Mouse (Mus musculus) Patski (cell line): ENCODE data around the gene Rwdd2b. TPM values are rescaled to one million over a fixed set of nuclear protein-coding genes. Genes with fewer than 3 reads are reported as not detected.

Experiments used
- ATAC-seq: fragments of 100-300 bp; one replicate; pipeline ENCODE4 v1.8.0; 2021
- CTCF ChIA-PET: fragments of 350-600 bp; sonication (Branson Sonifier 250); formaldehyde crosslinking; loops from one replicate; lab custom pipeline; 2022; ENCODE audit warnings: inconsistent platforms; lab: Charles Lee
- POLR2A ChIA-PET: fragments of 350-600 bp; sonication (Branson Sonifier 250); formaldehyde crosslinking; loops from one replicate; lab custom pipeline; 2022; ENCODE audit warnings: antibody characterized with exemption, inconsistent platforms; lab: Charles Lee
- DNase-seq: peaks from one replicate; pipeline ENCODE4 v3.0.0-alpha.2; 2011; ENCODE audit warnings: low read depth, low spot score
- H3K27me3 ChIP-seq: fragments of 371-371 bp; one replicate; pipeline ENCODE4 v1.5.1; 2021
- CTCF ChIP-seq: fragments of 100-300 bp; IDR thresholded peaks from one replicate; pipeline ENCODE4 v1.5.1; 2021
- in situ Hi-C: fragments of 300-500 bp; cut with MboI; formaldehyde crosslinking; loops from 3 replicates; pipeline ENCODE4 v1.11.1; 2018; ENCODE audit warnings: low pct_unique_long_range_greater_than_20kb, mixed read lengths
- polyA plus RNA-seq: library from polyadenylated mRNA; unstranded; gene quantifications from one replicate; pipeline ENCODE4 v1.2.3, GENCODE M21; 2021

Rwdd2b gene
- 8.0 TPM for polyA plus RNA-seq

DNA sequence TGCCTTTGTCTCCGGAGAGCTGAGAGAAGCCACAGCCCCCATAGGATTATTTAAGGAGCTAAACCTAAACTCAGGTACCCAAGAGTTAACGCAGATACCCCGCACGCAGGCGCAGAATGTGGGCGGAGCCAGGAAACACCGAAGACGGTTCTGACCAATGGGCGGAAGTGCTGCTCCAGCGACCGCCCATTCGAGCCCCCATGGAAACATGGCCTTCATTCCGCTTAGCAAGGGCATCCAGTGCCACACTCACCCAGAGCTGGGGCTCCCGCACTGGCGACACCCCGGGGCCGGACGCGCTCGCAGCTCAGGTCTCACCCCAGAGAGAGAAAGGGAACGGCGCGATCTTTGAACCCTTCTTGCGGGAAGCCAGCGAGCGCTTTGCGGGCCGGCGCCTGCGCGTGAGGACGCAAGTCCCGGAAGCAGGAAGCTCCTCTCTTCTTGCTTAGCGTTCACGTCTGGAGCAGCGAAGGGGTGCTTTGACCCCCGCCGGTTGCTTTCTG, at the start of gene Rwdd2b:
Gene Rwdd2b, minus strand, starts transcription at position 390 of the 503 bp plus-strand sequence.
- peak; percentile 53 for DNase-seq
- ChIA-PET CTCF (interaction anchor here (1.6 to 2.2 kb wide), 2 partner anchors 8 to 9 kb away, joined by 3 to 9 read pairs; partner anchors contain the start of gene Ltn1), POLR2A (interaction anchor here (1.2 to 2.8 kb wide), 3 partner anchors 9 to 55 kb away, joined by 3 to 9 read pairs (median 4); partner anchors contain the start of gene Usp16)
- TF ChIP-seq CTCF: no peak
- in situ Hi-C loops: no loop called here
- ATAC-seq: peak; percentile 91
- H3K27me3 ChIP-seq: no peaks in the 10 kb centered on the region

DNA sequence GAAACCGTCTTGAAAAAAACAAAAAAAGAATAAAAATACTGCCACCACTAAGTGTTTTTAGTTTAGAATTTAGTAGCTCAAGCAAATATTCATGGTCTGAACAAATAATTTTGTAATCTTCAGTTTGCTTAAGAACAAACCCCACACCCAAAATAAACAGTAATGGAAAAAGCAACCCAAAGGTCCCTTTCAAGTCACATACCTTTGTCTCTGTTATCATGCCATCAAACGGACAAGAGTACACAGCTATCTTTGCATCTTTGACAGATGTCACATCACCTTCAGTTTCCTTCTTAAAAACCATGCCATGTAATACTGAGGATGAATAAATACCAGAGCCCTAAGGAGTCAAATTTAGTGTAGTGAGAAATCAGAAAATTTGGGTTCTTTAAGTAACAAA, 48.2 kb upstream of the Rwdd2b start:
- in situ Hi-C loops: no loop called here
- no peak for TF ChIP-seq CTCF
- ATAC-seq (no peak), DNase-seq (no peak)
- POLR2A ChIA-PET: interaction anchor here (0.7 kb wide), 1 partner anchor 76 kb away, joined by 3 read pairs; no protein-coding TSS in a partner anchor
- H3K27me3 ChIP-seq: no peaks in the 10 kb centered on the region
- CTCF ChIA-PET: no interaction called here

DNA sequence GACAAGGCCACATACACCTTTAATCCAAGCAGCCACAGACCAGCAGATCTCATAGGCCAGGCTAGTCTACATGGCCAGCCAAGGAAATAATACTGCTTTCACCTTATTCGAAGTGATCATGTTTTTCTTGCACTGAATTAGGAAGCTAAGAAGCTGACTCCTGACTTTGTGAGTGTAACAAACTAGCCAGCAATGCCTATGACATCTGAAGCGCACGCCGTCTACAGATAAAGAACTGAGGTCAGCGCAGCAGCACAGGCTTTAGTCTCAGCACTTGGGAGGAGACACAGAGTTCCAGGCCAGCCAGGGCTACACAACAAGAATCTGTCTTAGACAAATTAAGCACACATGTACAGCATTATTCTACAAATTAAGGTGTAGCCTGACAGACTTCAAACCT, 46.4 kb upstream of the Rwdd2b start:
- in situ Hi-C loops: no loop called here
- no peak for DNase-seq
- no peaks in the 10 kb centered on the region for H3K27me3 ChIP-seq
- ChIA-PET CTCF (interaction anchor here (1.4 kb wide), 1 partner anchor 15 kb away, joined by 4 read pairs; no protein-coding TSS in a partner anchor), POLR2A (no interaction called here)
- no peak for TF ChIP-seq CTCF
- no peak for ATAC-seq

DNA sequence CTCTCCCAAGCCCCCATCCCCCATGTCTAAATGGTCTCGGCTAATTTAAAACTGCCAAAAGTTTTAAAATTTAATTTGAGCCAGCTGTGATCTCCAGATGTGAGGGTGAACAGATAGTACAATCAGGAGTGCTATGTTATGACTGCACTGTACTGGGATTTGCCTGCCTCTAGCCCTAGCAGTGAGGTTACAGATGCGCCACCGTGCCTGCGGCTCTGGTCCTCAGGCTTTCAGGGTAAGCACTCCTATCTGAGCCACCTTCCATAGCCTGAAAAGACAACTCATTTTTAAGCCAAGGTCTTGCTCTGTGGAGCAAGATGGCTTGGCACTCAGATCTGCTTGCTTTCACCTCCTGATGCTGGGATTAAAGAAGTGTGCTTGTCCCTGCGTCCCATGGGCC, 44.0 kb upstream of the Rwdd2b start:
- no peaks in the 10 kb centered on the region for H3K27me3 ChIP-seq
- ATAC-seq (no peak), DNase-seq (no peak)
- CTCF ChIA-PET: no interaction called here
- in situ Hi-C loops: no loop called here
- POLR2A ChIA-PET: no interaction called here
- TF ChIP-seq CTCF: no peak

GRCm38 (mm10) chr16:87470579-87470978, 30.2 kb upstream of the Rwdd2b start:
- CTCF ChIA-PET: interaction anchor here (1.7 kb wide), 1 partner anchor 17 kb away, joined by 4 read pairs; no protein-coding TSS in a partner anchor
- POLR2A ChIA-PET: no interaction called here

DNA sequence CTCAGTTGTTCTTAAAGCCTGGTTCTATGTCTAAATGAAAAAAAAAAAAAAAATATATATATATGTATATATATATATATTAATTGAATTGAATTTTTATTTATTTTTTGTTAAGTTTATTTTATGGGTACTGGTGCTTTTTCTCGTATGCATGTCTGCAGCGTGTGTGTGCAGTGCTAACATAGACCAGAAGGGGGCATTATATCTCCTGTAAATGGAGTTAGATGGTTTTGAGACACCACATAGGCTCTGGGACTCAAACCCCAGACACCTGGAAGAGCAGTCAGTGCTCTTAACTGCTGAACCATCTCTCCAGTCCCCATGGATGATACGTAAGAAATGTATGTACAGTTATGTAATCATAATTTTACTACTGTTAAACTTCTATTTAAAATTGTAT, 18.4 kb upstream of the Rwdd2b start:
- H3K27me3 ChIP-seq: no peaks in the 10 kb centered on the region
- CTCF ChIA-PET: no interaction called here

More at GRCm38 (mm10) chr16:87470579-87470978, 30.2 kb upstream of the Rwdd2b start:
- no peaks in the 10 kb centered on the region for H3K27me3 ChIP-seq
- no peak for ATAC-seq
- DNase-seq: no peak
- TF ChIP-seq CTCF: no peak
- in situ Hi-C loops: no loop called here

DNA sequence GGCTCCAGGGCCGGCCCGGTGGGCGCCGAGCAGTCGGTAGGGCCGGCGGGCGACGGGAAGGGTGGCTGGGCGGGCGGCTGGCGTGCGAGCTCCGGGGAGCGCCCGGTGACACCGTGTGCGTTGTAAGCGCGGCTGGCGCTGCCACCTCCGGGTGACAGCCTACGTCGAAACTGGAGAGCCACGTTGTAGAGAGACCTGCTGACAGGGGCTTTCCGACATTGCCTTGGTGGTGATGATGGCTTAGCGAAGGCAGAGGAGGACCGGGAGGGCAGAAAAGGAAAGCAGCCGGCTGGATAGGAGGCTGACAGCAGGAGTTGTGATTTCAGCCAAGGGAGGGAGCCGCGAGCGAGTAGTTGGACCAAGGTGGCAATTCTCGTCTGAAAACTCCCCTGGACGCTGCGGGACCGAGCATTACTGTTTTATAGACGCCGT, 14.8 kb upstream of the Rwdd2b start:
- peaks cover 8% of the 10 kb centered on the region for H3K27me3 ChIP-seq
- no peak for DNase-seq
- in situ Hi-C loops: no loop called here
- ATAC-seq: peak; percentile 58
- no peak for TF ChIP-seq CTCF
- ChIA-PET POLR2A (interaction anchor here (0.6 to 1.9 kb wide), 2 partner anchors 14 to 1190 kb away, joined by 3 to 9 read pairs; partner anchors contain the start of gene Rwdd2b), CTCF (no interaction called here)

More for the DNA sequence above, 18.4 kb upstream of the Rwdd2b start:
- POLR2A ChIA-PET: no interaction called here
- in situ Hi-C loops: no loop called here
- no peak for ATAC-seq
- no peak for TF ChIP-seq CTCF
- no peak for DNase-seq

GRCm38 (mm10) chr16:87454419-87455179, 14.2 kb upstream of the Rwdd2b start, which contains the start of gene Usp16:
TSS of gene Usp16 (plus strand) at chr16:87454703.
- no peak for TF ChIP-seq CTCF
- ChIA-PET CTCF (no interaction called here), POLR2A (interaction anchor here (0.6 to 1.9 kb wide), 2 partner anchors 14 to 1191 kb away, joined by 3 to 9 read pairs; partner anchors contain the start of gene Rwdd2b)
- H3K27me3 ChIP-seq: peaks cover 8% of the 10 kb centered on the region
- peak; percentile 97 for ATAC-seq
- in situ Hi-C loops: no loop called here
- DNase-seq: peak; percentile 59

GRCm38 (mm10) chr16:87453226-87453625, 12.9 kb upstream of the Rwdd2b start:
- TF ChIP-seq CTCF: no peak
- ChIA-PET CTCF (no interaction called here), POLR2A (no interaction called here)
- DNase-seq: no peak
- in situ Hi-C loops: no loop called here
- ATAC-seq: no peak
- peaks cover 18% of the 10 kb centered on the region for H3K27me3 ChIP-seq

DNA sequence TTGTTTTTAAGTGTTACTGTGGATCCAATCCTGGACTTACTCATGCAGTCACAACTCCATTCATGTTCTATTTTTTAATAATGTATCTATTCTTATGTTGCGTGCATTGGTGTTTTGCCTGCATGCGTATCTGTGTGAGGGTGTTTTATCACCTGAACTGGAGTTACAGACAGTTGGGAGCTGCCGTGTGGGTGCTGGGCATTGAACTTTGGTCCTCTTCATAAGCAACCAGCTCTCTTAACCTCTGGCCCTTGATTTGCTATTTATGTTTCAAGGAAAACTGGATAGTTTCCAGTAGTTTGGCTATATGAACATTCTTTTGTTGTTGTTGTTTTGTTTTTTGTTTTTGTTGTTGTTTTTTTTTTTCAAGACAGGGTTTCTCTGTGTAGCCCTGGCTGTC, 5.2 kb upstream of the Rwdd2b start:
- in situ Hi-C loops: no loop called here
- CTCF ChIA-PET: no interaction called here
- ATAC-seq (no peak), DNase-seq (no peak)
- POLR2A ChIA-PET: no interaction called here
- no peak for TF ChIP-seq CTCF
- H3K27me3 ChIP-seq: peaks cover 11% of the 10 kb centered on the region

DNA sequence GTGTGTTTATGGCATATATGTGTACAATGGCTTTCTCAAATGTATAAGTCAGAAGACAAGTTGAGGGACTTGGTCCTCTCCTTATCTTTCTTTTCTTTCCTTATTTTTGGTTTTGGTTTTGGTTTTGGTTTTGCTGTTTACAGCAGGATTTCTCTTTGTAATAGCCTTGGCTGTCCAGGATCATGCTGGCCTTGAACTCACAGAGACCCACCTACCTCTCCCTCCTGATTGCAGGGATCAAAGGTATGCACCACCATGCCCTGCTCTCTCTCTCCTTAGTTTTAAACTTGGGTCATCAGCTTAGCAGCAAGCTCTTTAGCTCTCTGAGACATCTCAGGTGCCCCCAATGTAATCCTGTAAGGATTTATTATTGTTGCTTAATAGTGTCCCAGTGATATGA, 4.7 kb upstream of the Rwdd2b start:
- peaks cover 10% of the 10 kb centered on the region for H3K27me3 ChIP-seq
- ChIA-PET CTCF (no interaction called here), POLR2A (no interaction called here)
- DNase-seq (no peak), ATAC-seq (no peak)
- TF ChIP-seq CTCF: no peak
- in situ Hi-C loops: no loop called here
